Mouse (Mus musculus) spleen, adult 2 months (tissue): ENCODE data around the gene Adamts20.

Source experiments
- CTCF ChIP-seq: fragments of 200-500 bp; IDR thresholded peaks from 2 replicates; pipeline ENCODE4 v1.5.1; 2011; ENCODE audit warnings: mild to moderate bottlenecking, inconsistent platforms; ENCODE audit not compliant: insufficient read depth, insufficient read length, insufficient replicate concordance; ENCODE audit errors: extremely low read depth
- POLR2A ChIP-seq: fragments of 200-500 bp; IDR thresholded peaks from 2 replicates; pipeline ENCODE4 v1.6.1; 2011; ENCODE audit warnings: low read depth, low read length, inconsistent platforms

DNA sequence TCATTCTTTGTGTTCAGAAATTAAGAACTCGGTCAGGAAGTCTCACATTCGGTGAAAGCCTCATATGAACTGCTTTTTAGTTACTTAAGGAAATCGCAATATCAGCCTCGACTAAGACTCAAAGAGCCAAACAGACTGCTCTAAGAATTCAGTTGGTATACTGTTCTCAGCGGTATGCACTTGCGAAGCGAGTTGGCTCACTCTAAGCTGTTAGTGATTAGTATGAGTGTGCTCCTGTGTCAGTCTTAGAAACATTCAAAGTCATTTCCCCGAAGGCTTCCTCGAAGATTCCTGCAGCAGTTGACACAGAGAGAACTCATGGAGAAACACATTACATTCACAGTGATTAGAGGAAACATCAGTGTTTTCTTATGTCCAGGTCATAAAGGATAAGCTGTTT lies 4.1 kb downstream of the Adamts20 start:
- TF ChIP-seq POLR2A = no peak
- TF ChIP-seq CTCF = no peak
